Mouse (Mus musculus) megakaryocyte, embryonic 14.5 days (primary cell): ENCODE measurements around the gene Casp7. TPM values are rescaled to one million over a fixed set of nuclear protein-coding genes. Genes with fewer than 3 reads are reported as not detected.

Source experiments
- H3K27me3 ChIP-seq: replicated peaks from 2 replicates; pipeline ENCODE3; 2012; ENCODE audit warnings: inconsistent platforms
- H3K36me3 ChIP-seq: replicated peaks from 2 replicates; pipeline ENCODE3; 2012; ENCODE audit warnings: low read length, inconsistent platforms, mixed read lengths
- H3K4me1 ChIP-seq: 2 replicates; pipeline ENCODE4 v1.6.1; 2012; ENCODE audit warnings: inconsistent platforms
- H3K4me3 ChIP-seq: replicated peaks from 2 replicates; pipeline ENCODE3; 2012; ENCODE audit warnings: moderate library complexity, mild to moderate bottlenecking, inconsistent platforms
- H3K9me3 ChIP-seq: 2 replicates; pipeline ENCODE4 v1.6.1; 2012; ENCODE audit warnings: inconsistent platforms
- FLI1 ChIP-seq: IDR thresholded peaks from 2 replicates; pipeline ENCODE4 v1.6.1; 2012; ENCODE audit warnings: low read length, inconsistent platforms, mixed read lengths
- GATA1 ChIP-seq: IDR thresholded peaks from 3 replicates; pipeline ENCODE4 v1.6.1; 2012; ENCODE audit warnings: mixed read lengths, low read length, inconsistent platforms, borderline replicate concordance
- polyA plus RNA-seq: library from polyadenylated mRNA; stranded (reverse); fragments of >175 nt; gene quantifications from 2 replicates; pipeline ENCODE4 v1.2.3, GENCODE M21; 2012; ENCODE audit warnings: low replicate concordance; ENCODE audit not compliant: insufficient read depth

The Casp7 gene
- polyA plus RNA-seq, 1 experiment, result 2.5 TPM

DNA sequence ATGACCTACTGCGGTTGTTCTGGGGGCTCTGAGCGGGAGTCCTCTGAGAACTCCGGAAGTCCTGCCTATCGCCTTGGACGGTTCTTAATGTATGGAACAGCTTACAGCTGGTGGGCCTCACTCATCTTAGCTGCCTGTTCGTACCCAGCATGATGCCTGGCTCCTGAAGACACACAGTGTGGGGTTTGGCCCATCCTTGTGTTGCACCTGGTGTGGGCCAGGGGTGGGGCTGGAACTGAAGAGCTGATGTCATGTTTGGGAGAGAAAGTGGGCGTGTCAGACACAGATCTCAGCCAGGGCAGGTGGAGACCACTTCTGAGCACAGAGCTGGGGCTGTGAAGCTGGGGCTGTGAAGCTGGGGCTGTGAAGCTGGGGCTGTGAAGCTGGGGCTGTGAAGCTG lies 16.6 kb upstream of the Casp7 start:
- Histone ChIP-seq H3K36me3 (no peaks in the 10 kb centered on the region), H3K4me3 (no peak overlapping the region), H3K9me3 (no peaks in the 10 kb centered on the region; the same call in 1 of the 2 replicates), H3K27me3 (peaks cover 15% of the 10 kb centered on the region), H3K4me1 (peaks cover 7% of the 10 kb centered on the region)
- TF ChIP-seq GATA1, result no peak

DNA sequence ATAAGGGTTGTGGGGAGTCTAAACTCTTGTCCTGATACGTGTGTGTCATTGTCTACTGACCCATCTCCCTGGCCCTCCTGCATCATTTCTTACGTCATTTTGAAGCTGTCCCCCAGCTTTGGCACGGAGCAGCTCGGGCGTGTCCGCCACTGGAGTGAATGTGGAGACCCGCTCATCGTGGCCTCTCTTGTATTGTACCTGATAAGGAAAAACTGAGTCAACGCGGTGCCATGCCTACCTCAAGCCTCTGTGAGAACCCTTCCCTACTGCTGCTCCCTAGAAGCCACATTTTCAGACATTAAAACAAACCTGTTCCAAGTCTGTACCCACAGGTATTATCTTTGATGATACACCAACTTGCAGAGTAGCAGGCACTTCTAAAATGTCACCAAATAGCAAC lies 15.5 kb upstream of the Casp7 start:
- H3K9me3 ChIP-seq, result no peaks in the 10 kb centered on the region; the same call in 1 of the 2 replicates
- TF ChIP-seq GATA1 (no peak), FLI1 (no peak)
- H3K4me3 ChIP-seq, result no peak overlapping the region

DNA sequence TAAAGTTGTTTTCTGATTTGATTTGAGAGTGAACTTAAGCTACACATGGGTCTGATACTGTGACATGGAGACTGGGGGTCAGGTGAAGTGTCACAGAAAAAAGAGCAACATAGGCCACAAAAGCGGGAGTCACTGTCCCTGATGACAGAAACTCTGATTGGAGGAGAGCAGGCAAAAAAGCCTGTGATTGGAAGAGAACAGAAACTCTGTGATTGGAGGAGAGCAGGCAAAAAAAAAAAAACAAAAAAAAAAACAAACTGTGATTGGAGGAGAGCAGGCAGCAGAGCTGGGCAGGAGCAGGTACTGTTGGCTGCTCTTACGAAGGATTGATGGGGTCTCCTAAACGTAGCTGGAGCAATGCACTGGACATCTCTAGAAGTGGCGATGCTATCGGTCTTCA lies 11.4 kb upstream of the Casp7 start:
- Histone ChIP-seq H3K36me3 (no peaks in the 10 kb centered on the region), H3K9me3 (no peaks in the 10 kb centered on the region), H3K27me3 (peaks cover 11% of the 10 kb centered on the region), H3K4me3 (no peak overlapping the region), H3K4me1 (peaks cover 15% of the 10 kb centered on the region)
- TF ChIP-seq GATA1, result no peak
- no peak for TF ChIP-seq FLI1

More for the DNA sequence above, 15.5 kb upstream of the Casp7 start:
- H3K27me3 ChIP-seq, result peaks cover 15% of the 10 kb centered on the region
- peaks cover 7% of the 10 kb centered on the region for H3K4me1 ChIP-seq
- no peaks in the 10 kb centered on the region for H3K36me3 ChIP-seq

DNA sequence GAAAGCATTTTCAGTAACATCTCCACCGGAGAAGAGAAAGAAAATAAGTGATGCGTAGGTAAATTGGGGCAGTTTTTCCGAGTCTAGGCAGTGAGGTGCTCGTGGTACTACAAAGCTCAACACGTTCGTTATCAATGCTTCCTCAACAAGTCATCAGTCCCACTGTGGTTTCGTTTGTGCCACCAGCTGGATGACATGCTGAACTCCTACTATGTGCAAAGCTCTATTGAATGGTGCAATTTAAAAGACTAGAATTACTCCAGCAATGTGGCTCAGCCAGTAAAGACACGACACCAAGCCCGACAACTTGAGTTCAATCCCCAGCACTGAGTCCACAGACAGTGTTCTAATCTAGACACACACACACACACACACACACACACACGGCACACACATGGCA lies 10.8 kb upstream of the Casp7 start:
- Histone ChIP-seq H3K36me3 (no peaks in the 10 kb centered on the region), H3K9me3 (no peaks in the 10 kb centered on the region), H3K27me3 (peaks cover 8% of the 10 kb centered on the region), H3K4me1 (peaks cover 18% of the 10 kb centered on the region), H3K4me3 (no peak overlapping the region)
- TF ChIP-seq GATA1 (no peak), FLI1 (no peak)

DNA sequence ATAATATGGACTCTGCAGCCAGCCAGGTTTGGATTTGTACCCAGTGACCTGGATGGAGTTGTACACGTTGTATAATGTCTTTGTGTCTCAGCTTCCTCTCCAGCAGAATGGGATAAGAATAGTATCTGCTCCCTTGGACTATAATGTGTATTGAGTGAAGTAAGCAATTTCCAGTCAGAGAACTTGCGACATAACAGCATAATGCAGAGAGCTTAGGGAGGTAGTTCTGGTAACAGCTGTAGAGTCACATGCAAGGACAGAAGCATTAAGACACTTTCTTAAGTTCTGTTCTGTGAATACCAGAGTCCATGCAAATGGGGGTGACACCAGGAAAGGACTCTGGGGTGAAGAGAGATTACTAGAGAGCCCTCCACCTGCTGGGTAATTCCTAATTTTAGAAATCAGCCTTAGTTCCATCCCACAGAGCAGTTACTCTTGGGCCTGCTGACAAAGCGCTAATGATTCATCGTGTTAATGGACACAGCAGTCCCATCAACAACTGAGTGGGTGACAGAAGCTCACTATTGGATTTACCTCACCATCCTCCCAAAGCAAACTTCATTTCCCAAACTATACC lies 9.1 kb upstream of the Casp7 start:
- Histone ChIP-seq H3K27me3 (no peaks in the 10 kb centered on the region), H3K4me1 (peaks cover 35% of the 10 kb centered on the region), H3K9me3 (no peaks in the 10 kb centered on the region), H3K4me3 (no peak overlapping the region), H3K36me3 (no peaks in the 10 kb centered on the region)
- TF ChIP-seq FLI1 (no peak), GATA1 (no peak)

DNA sequence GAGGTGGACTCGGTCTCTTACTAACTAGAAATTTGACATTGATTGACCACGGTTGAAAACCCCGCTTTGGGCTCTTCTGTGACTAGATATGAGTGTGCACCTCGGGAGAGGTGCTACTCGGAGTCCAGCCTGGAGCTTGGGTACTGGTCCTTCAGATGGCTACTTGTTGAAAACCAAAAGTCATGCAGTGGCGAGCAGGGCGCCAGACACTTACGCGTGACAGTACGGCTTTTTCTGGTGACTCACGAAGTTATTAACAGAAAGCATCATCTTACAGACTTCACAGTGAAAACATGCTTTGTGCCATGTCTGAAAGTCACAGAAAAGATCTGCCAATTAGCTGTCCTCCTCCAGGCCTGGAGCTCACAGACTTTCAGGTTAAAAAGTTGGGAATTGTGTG lies 7.8 kb upstream of the Casp7 start:
- no peaks in the 10 kb centered on the region for H3K27me3 ChIP-seq
- H3K4me1 ChIP-seq, result peaks cover 49% of the 10 kb centered on the region
- H3K9me3 ChIP-seq, result no peaks in the 10 kb centered on the region
- TF ChIP-seq FLI1 (no peak), GATA1 (no peak)
- H3K4me3 ChIP-seq, result no peak overlapping the region
- H3K36me3 ChIP-seq, result no peaks in the 10 kb centered on the region

DNA sequence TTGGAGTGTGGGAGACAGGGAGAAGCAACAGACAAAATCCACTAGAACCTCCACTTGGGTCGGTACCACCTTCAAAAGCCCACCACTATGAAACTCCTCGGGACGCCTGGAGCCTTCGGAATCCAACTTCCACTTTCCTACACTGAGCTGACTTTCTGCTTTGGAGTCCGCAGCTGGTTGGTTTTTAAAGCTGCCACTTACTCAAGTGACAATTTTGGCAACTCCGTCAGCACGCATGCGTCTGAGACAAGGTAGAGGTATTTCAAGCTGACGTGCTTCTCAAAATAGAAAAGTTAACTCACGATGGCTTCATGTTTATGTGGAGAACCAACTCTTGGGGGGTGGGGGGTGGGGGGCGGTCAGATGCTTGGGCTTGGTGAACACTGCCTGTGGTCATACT lies 7.0 kb upstream of the Casp7 start, which contains the start of gene Nrap:
Nrap (minus strand) TSS at position 159 of the 400 bp plus-strand sequence.
- Histone ChIP-seq H3K9me3 (no peaks in the 10 kb centered on the region), H3K27me3 (no peaks in the 10 kb centered on the region), H3K36me3 (no peaks in the 10 kb centered on the region), H3K4me3 (no peak within 1 kb of the TSS), H3K4me1 (peaks cover 56% of the 10 kb centered on the region)
- TF ChIP-seq FLI1 (no peak), GATA1 (no peak)

DNA sequence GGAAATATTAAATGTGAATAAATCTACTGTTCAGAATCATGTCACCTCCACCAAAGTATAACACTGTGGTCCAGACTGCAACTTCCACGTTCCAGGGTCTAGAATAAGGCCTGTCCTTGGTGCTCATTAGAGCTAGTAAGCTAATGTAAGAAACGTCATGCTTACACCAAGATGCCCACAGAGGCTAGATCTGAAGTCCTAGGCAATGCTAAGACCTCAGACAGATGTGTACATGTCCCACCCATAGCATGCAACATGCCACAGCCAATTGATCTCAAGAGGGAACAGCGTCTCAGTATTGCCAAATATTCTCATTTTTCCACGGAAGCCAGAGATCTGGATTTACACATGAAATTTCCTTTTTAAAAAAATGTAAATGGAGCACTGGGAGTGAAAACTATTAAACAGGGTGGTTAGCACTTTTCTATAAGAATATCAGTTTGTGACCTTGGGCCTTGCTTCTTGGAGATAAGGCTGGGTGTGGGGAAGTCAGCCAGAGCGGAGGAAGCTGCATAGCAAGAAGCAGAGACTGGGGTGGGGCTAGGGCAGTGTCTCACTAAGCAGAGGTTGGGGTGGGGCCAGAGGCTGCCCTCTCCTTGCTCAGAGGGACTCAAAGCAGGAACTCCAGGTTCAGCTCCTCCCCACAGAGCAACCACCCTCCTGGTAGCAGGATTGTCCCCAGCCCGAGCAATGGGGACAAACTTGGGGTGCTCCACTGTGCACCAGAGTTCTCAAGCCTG lies 5.5 kb upstream of the Casp7 start:
- Histone ChIP-seq H3K9me3 (no peaks in the 10 kb centered on the region), H3K27me3 (no peaks in the 10 kb centered on the region), H3K36me3 (no peaks in the 10 kb centered on the region), H3K4me3 (peak overlapping the region; percentile 80), H3K4me1 (peaks cover 72% of the 10 kb centered on the region)
- TF ChIP-seq FLI1 (no peak), GATA1 (no peak)

DNA sequence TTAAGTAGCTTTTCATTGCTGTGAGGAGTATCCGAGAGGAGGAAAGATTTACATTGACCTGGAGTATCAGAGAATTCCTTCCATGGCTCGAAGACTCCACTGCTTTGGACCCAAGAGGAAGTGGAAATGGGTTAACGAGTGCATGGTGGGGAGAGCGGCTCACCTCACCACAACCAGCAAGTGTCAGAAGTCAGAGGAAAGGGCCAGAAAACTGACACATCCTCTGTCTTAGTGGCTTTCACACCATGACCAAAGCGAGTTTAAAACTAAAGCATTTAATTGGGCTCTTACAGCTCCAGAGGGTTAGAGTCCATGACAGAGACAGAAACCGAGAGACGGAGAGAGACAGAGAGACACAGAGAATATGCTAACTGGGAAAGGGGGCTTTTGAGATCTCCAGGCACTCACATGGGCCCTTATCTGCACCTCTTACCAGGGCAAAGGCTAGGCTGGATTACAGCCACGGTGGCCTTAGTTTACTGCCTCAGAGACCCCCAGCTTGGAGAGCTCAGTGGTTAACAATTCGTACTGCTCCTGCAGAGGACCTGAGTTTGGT lies 3.5 kb upstream of the Casp7 start:
- Histone ChIP-seq H3K36me3 (no peaks in the 10 kb centered on the region), H3K4me3 (peak overlapping the region; percentile 28), H3K27me3 (no peaks in the 10 kb centered on the region), H3K9me3 (no peaks in the 10 kb centered on the region), H3K4me1 (peaks cover 74% of the 10 kb centered on the region)
- no peak for TF ChIP-seq FLI1
- TF ChIP-seq GATA1, result no peak

DNA sequence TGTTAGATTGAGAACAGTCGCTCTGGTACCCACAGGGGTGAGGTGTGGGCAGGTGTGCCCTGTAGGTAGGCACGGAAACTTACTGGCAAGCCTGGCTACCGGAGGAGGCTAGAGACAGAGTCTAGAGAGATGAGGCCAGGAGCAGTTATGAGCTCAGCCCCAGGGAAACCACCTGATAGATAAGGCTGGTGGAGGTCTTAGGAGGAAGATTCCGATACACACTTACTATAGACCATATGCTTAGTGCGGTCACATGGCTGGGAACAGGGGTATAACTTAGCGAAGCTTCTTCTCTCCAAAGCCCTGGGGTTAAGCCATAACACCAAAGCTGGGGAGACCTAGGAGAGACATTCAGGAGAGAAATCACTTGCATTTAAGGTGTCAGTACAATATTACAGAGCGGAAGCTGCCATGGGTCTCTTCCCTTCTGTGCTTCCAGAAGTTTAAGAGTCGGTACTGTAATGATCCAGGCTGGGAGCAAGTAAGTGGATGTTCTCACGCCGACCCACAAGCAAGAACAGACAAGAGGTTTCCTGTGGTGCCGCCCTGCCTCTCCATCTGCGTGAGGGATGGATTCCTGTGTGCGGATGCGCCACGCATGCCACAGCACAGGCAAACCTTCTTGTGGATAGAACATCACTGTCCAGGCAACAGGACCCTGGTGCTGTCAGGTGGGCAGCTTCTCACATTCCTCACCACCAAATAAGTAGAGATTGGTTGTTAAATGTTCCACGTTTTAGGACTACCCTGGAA lies 1.6 kb upstream of the Casp7 start:
- peaks cover 93% of the 10 kb centered on the region for H3K4me1 ChIP-seq
- H3K27me3 ChIP-seq, result no peaks in the 10 kb centered on the region
- H3K9me3 ChIP-seq, result no peaks in the 10 kb centered on the region
- no peak for TF ChIP-seq GATA1
- no peak for TF ChIP-seq FLI1
- H3K36me3 ChIP-seq, result peaks cover 7% of the 10 kb centered on the region
- peak overlapping the region; percentile 19 for H3K4me3 ChIP-seq
